Mouse (Mus musculus) c-Kit-positive CD71-negative TER-119-negative erythroid progenitor cells, embryonic 14.5 days (primary cell): Measurements from ENCODE around the gene Abl1.

ENCODE experiments used
- DNase-seq: peaks from one replicate; pipeline ENCODE4 v3.0.0-alpha.2; 2013; ENCODE audit warnings: low read depth

The Abl1 gene

DNA sequence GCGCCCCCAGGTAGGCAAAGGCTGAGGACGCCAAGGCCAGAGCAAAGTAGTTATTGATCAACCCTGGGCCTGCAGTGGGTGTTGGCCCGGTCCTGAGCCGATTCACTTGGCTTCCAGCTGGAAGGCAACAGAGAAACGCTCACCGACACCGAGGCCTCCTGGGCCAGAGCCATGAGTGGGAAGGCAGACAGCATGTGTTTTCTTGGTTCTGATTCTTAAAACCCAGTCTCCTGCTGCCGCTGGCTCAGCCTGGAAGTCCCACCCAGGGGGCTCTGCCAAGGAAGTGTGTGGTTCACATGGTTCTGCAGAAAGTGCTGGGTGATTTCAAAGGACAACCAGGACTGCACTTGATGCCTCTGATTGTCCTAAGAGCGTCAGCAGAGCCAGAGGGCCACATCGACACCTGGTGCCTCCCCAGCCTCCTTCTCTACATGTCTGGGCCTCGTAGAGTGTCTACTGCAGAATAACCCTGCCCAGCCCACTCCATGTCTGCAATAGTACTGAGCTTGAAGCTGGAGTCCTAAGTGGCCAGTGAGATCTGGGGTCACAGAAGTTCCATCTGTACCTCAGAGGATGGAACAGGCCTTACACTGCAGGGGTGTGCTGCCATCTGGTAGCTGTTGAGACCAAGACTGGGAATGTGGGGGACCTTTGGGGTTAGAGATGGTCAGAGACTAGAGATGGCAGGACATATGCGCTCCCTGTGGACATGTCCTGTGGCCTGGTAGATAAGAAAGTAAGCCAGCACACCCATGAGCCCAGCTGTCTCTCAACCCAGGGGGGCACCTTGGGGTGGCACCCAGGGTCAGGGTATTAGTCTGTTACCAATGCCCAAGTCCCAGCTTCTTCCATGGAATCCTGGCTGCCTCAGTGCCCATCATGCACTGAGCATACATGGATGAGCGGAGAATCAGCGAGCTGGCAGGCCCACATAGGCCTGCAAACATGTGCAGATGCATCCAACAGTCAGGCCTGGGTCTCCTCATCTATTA, 138.2 kb downstream of the Abl1 start:
- DNase-seq, result no peak

DNA sequence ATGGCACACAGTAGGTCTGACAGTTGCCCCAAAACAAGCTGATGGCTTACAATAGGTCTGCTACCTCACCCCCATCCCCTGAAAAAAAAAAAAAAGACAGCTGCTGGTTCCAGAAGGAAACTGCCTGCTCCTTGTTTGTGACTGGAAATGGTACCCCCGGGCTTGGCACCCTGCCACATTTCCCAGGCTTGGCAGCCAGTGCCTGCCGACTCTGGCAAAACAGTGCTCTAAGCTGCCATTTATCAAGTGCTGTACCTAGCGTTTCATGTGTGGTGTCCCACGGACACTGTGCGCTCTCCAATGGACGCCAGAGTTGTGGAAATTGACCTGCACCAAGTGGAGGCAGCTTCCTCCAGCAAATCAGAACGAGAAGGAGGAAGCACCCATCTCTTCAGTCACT, 139.7 kb downstream of the Abl1 start:
- DNase-seq, result no peak

DNA sequence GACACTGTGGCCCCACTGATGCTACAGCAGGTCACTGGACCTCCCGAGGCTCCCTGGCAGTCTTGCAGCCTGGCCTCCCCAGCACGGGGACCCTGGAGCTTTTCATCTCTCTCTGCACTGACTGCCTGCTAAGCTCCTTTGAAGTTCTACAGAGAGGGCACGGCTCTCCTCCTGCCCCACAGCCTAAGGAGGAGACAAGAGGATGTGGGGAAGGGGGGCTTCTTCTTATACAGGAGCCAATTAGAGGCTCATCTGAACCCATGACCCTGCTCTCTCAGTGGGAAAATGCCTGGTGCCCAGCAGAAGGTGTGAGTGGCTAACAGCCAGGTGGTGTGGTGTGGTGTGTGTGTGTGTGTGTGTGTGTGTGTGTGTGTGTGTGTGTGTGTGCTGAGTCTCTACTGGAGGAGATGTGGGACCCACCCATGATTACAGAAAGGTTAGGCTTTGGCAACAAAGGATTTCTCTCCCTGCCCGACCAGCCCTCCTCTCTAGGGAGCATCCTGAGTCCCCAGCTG, 140.2 kb downstream of the Abl1 start:
- DNase-seq, result no peak

DNA sequence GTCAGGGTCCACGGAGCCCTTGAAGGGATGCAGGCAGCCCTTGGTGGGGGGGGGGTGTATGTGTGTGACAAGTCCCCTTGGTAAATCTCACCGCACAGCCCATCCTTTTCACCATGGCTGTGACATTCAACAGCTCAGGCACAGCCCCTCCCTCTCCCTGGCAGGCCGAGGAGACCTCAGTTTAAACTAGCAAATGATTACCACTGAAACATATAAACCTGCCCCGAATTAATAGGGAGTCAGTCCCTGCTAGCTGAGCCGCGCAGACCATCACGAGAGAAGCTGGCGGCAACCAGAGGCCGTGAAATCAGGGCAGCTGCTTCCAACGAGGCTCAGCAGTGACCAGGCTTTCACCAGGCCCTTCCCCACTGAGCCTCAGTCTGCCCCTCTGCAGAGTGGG, 147.9 kb downstream of the Abl1 start:
- no peak for DNase-seq

DNA sequence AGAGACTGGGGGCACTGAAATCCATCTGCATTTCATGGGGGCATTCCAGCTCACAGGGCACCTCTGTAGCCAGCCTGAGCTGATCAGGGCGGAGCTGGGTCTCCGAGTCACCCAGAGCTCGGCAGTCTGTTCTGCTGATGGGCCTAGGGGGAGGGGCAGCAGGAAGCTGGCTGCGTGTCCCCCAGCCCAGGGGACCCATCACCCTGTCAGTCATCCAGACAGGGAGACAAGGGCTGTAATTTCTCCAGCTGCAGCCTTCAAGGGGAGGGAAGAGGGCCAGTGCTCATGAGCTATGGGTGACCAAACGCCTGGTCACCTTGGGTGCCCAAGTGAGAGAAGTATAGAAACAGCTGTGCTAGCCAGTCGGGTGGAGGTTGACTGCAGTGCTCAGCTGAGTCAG, 148.8 kb downstream of the Abl1 start:
- no peak for DNase-seq

DNA sequence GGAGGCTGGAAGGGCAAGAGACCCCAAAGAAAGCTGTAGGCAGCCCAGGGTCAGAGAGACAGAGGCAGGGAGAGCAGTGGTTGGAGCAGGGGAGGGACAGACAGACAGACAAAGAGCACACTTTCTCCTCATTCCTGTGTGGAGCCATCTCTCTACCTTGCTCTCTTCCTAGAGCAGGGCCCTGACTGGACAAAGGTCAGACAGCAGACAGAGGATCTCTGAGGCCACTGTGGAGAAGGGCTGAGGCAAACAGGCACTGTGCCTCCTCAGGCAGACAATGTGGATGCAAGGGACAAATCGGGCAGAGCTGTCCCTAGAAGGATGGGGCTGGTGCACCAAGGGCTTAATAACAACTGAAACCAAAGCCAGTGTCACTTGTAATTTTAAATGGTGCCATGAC, 150.7 kb downstream of the Abl1 start:
- DNase-seq, result no peak

DNA sequence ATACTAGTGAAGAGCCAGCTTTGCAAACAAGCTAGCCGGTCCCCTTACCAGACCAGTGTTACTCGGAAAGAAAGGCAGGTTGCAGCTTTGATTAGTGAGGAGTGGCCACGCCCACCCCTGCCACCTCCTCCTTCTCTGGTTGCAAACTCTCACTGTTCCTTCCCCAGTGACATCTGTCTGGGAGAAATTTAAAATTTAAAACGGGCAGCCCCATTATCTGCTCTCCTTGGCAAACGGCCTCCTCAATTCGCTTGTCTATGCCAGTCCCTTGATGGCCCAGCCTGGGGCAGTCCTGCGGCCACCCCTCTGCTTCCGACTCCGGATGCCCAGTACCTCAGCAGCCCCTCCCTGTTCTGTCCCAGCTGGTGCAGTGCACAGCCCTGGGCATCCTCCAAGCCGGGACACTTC, 156.6 kb downstream of the Abl1 start:
- no peak for DNase-seq

DNA sequence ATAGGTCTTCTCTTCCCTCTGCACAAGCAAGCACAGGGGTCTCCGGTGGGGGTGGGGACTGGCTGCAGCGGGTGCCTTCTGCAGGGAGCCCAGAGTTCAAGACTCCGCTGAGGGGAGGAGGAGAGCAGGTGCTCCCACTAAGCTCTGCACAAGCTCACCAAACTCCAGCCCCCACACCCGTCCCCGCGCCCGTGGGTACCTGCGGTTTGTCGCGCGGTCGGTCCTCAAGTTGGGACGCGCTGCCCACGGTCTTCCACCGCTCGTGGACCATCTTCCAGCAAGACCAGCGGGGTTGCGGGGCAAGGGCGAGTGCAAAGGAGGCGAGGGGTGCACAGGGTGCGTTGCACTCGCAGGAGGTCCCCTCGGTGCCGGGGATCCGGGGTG, 157.3 kb downstream of the Abl1 start:
- DNase-seq, result no peak

DNA sequence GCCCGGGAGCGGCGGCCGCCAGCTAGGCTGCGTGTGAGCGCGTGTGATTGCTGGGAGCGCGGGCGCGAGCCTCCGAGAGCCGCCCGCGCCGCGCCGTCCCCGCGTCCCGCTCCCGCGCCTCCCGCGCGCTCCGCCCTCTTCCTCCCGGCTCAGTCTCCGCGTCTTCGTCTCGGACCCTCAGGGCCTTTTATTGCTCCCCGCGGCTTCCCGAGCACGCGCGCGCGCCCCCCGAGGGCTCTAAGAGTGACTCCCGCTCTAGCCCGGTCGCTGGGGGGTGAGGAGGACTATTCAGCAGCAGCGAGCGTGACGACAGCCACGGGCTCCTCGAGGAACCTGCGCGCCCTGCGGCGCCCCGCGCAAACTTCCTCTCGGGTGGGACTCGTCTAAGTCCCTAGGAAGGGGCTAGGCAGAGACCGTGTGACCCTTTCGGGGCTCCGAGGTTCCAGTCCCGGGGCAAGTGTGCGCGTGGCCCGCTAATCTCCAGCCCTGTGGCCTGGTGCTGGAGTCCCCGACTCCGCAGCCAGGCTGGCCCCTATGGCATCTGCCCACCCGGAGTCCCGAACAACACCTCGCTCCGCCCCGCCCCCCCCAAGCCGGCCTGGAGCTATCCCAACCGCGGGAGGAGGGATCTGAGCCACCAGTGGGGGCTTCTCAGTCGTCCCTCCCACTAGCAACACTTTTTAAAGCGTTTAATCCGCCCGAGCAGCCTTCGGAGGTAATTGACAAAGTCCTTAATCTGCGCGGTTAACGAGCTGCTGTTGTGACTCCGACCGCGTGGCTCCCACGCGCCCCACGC, 157.9 kb downstream of the Abl1 start, which contains the start of gene Fibcd1:
Fibcd1 (minus strand) TSS at position 110 of the 796 bp plus-strand sequence.
- DNase-seq, result no peak

DNA sequence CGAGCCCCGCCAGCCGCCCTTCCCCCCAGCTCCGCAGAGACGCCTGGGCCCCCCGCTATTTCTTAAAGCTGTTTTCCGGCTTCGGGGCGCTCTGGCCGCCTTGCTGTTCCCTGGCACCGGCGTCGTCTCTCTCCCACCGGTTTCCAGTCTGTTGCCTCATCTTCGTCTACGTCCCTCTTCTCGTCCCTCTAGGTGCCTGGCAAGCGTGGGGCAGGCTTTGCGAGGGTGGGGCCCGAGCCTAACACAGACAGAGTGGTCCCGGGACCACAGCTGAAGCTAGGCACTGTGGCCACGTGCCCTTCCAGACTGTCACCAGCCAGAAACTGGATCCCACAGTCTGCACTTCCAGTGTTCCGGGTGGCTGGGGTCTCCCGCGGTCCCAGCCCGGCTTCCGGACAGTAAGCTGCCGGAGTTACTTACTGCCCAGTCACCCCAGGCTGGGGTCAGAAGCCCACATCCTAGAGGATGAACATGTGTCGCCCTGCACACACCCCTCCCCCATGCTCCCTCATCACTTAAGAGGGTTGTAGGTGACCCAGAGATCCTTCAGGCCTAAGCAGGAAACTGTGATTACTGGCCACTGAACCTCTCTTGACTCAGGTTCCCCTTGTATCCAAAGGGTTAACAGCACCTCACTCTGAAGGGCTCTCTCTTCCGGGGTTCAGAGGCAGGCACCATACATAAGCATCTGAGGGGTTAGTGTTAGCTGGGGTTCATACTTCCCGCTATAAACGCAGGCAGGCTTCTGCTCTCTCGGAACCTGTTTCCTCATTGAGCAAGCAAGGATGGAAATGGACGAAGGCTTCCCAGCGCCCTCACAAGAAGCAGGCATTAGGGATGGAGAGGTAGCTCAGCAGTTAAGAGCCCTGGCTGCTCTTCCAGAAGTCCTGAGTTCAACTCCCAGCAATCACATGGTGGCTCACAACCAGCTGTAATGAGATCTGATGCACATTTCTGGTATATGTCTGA, 158.8 kb downstream of the Abl1 start:
- no peak for DNase-seq

DNA sequence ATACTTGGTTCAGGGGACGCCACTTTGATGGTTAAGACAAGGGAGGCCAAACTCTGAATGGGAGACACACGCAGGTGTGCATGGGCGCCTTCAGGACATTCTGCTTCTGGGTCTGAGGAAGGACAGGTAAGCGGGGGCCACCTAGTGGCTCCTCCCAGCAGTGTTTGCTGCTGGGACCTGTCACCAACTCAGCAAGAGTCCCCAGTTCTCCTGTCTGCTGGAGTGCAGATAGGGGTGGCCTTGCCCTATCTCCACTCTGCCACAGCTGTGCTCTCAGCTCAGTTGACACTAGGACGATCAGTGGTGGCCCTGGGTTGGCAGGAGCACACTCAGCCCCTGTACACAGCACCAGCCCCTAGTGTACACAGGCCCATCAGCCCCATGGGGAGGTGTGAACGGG, 159.7 kb downstream of the Abl1 start:
- no peak for DNase-seq

DNA sequence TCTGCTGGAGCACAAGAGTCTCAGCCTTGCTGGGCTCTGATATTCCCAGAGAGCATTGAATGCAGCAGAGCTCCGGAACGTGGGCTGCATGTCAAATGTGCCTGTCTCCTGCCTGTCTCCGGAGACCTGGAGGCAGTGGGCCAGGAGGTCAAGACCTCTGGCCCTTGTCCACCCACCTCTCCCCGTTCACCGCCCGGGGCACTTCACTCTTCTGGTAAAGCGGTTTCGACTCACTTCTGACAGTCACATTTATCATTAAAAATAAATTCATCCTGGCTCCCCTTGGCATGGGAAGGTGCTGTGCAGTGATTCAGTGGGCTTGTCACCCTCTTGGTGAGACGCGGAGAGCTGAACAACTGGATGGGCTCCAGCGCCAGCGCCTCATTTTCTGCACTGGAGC, 162.0 kb downstream of the Abl1 start:
- no peak for DNase-seq
